Mouse (Mus musculus) left cerebral cortex, postnatal 4 days (tissue): Measurements from ENCODE around the gene Mslnl. TPM values are rescaled to one million over a fixed set of nuclear protein-coding genes. Genes with fewer than 3 reads are reported as not detected.
A peak's percentile ranks its signal among the peaks of the same experiment; 100 is the strongest.

Experiments
- DNase-seq: peaks from one replicate; pipeline ENCODE4 v3.0.0-alpha.2; 2022
- intact Hi-C: fragments of 180-260 bp; cut with DNase I; formaldehyde crosslinking; loops from one replicate; pipeline ENCODE4 v1.15.1; 2025
- microRNA-seq: library from miRNA; unstranded; fragments of <30 nt; microRNA quantifications from one replicate; pipeline ENCODE4 v1.2.0, GENCODE M21; 2022
- total RNA-seq, 2 experiments: library from RNA; stranded (reverse); gene quantifications; 2 replicates each; pipeline ENCODE4 v1.2.3; 2021

The Mslnl gene
- total RNA-seq, 2 experiments from 2014 or later, result not detected

DNA sequence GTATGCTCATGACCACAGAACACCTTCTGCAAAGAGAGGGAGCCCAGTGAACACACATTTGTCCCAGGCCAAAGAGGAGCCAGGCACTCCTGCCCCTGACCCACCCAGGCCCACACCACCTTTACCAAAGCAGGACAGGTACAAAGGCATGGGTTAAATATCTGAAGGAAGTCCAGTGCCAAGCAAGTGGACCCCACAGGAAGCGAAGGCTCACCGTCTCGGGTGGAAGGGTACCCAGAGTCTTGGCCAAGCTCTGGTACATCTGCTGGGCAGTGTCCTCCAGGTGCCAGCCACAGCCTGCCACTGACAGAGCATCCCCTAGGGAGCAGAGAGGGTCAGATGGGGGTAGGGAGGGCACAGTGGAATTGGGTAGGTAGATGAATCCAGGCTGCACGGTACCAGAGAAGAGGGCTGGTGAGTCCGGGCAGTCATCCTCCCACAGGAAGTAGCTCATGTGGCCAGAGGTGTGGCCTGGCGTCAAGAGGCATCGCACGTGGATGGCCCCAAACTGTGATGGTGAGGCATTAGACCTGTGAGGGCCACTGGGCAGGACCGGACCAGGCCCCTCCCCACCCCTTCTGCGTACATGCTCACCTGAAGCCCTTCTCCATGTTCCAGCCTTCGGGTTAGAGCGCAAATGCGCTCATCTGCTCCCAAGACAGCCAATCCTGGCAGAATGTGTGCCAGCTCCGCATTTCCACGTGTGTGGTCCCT lies 48.2 kb downstream of the Mslnl start:
- intact Hi-C loops, result no loop called here

DNA sequence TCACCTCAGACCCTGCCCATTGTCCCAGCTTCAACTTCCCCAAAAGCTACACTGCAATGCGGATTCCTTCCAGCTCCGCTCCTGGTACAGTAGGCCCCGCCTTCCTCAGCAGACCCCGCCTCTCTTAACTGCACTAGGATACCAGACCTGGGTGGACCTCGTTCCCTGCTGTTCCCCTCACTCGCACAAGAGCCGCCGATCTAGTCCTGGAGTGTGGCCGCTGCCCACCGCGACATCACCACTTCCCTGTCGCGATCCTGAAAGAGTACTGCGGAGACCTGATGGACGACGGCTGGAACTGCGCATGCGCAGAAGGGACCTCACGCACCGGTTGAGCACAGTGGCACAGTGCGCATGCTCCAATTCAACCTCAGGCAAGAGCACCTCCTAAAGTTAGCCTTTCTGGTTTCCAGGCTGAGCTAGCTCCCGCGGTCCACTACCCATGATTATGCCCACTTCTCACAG lies 49.5 kb downstream of the Mslnl start, which contains the start of gene Haghl:
Gene Haghl (minus strand): TSS at position 393 of the 465 bp plus-strand sequence.
- intact Hi-C loops, result no loop called here
- DNase-seq, result peak; percentile 98

More for the DNA sequence above, 48.2 kb downstream of the Mslnl start:
- no peak for DNase-seq

DNA sequence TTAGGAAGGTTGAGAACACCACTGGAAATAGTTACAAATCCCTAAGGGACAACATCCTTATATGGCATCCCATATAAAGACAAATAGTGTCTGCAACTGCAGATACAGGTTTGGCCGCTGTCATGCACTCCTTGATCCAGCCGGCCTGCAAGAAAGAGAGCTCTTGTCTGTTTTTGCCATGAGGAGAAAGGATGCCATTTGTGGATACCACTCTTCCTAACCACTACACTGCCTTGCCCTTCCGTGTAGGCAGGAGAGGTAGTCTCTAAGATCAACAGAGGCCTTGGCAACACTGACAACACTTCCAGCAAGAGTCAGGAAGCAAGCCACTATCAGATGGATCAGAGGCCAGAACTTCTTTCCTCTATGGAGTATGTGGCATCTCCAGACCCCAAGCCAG lies 50.4 kb downstream of the Mslnl start, which contains the start of gene Ccdc78:
Gene Ccdc78 (plus strand): TSS at position 301 of the 400 bp plus-strand sequence.
- intact Hi-C loops, result no loop called here
- DNase-seq, result no peak

DNA sequence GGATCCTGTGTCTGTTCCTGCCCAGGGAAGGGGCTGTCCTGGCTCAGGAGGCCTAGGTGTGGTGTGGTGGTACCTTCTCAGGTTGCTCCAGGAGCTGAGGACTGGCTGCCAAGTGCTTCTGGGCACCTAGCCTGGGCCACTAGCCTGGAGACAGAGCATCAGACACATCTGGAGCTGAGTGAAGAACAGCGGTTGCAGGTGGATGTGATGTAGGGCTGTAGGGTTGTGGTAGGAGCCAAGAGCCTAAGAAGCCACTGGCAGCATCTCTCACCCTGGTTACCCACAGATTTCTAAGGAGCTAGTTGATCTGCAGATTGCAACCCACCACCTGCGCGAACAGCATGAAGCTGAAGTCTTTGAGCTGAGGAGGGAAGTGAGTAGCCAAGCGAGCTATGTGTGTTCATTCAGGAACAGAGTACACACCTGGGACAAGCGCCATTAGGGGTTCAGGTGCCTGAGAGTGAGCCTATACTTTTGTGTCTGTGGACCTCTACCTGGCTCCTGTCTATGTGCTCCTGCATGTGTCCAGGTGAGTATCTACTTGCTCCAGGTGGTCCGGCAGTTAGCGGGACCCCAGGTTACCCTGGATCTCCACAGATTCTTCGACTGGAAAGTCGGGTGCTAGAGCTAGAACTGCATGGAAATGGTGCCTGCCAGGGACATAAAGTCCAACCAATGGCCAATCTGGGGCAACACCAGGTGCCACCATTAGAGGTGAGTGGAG lies 51.1 kb downstream of the Mslnl start:
- intact Hi-C loops, result no loop called here
- no peak for DNase-seq

DNA sequence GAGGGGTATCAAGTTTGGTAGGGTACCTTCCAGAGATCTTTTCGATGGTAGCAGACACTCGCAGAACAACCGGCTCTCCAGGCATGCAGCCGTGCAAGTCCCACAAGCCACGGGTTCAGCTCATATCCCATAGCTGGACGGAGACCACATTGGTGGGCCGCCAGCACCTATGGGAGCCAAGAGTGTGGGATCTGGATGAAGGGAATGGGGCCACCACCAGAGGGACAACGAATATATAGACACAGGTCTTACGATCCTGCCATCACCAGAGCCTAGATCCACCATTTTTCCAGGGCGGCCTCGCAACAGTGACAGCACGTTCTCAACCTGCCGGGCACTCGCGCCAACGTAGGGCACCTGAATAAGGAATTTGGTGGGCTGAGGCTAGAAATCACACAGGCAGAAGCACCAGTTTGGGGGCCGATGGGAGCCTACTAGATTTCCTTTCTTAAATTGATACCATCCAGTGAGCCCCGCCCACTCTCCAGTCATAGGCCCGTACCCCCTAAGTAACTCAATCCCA lies 55.5 kb downstream of the Mslnl start:
- intact Hi-C loops, result no loop called here
- no peak for DNase-seq

DNA sequence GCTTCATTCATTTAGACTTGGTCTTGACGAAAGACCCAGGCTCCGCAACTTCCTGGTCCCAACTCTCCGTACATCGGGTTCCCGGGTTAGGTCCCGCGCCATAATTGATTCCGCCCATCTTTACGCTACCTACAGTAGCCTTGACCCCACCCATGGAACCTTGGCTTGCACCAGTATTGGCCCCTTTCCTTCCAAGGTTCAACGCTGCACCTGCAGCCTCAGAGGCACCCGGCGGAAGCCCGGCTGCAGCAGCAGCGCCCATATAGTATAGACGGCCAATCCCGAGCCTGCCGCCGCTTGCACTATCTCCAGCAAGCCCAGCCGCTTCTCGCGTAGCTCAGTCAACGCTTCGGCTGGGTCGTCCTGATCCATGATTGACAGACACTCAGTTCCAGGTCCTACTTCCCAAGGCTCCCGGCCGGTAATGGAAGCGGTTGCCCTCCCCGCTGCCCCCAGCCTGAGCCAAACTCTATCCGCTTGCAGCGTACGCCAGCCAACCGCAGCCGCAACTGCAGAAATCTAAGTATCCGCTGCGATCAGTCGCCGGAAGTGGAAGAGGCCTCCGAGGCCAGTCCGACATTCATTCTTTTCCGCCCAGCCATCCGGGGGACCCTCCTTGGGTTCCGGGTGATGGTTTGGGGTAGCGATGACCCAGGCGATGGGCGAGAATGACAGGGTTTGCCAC lies 56.1 kb downstream of the Mslnl start:
- DNase-seq, result peak; percentile 84
- intact Hi-C loops, result no loop called here

DNA sequence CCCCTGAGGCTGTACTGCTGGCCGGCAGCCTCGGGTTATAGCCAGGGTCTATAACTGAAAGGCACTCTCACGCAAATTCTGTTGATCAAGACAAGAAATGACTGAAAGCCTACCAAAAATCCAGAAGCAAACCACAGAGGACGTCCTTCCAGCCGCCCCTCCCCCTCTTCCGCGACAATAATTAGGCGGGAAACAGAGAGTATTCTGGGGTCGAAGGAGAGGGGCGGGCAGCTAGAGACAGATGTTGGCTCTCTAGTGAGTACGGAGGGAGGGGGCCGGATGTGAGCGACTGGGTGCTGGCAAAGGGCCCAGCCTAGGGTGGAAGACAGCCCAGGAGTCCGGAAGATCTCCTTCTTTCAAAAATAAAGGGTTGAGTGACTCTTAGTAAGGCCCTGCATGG lies 56.8 kb downstream of the Mslnl start, which contains the start of gene Fam173a:
Gene Fam173a (minus strand): TSS at position 287 of the 400 bp plus-strand sequence.
- peak; percentile 79 for DNase-seq
- intact Hi-C loops, result no loop called here

DNA sequence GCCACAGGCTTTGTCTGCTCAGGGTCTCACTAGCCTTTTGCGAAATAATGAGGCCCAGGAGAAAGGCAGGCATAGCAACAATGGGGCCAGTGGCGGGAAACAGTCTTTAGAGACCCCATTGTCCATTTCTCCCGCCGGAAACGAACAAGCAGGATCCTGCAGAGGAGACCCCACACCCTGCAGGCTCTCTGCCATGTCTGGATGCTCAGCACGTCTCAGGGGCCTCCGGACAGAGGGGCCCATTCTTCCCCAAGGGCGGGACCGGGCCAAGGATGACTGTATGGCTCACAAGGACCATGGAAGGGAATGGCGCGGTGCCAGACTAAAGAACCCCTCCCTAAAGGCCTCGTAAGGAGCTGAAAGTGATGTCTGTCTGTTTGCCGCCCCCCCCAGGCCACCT lies 58.4 kb downstream of the Mslnl start:
- intact Hi-C loops, result no loop called here

DNA sequence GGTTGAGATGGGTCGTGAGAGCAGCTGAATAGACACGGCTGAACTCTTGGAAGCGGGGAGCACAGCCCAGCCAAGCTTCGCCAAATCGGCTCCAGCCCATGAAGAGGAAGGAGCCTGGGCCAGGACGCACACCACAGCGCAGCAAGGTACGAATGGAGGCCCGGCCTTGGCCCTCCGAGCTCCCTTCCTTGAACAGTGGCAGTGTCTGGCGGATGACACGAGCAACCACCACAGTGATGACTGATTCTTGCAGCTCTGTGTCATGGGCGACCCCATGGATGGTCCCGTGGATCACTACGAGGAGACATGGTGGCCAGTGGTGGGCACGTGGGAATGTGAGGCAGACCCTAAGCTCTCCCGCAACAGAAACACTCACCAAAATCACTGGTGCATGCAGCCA lies 59.2 kb downstream of the Mslnl start:
- intact Hi-C loops, result loop anchor here (5.0 kb wide), 1 partner anchor 318 kb away; no protein-coding TSS in a partner anchor
- no peak for DNase-seq

More for the DNA sequence above, 58.4 kb downstream of the Mslnl start:
- peak; percentile 44 for DNase-seq

DNA sequence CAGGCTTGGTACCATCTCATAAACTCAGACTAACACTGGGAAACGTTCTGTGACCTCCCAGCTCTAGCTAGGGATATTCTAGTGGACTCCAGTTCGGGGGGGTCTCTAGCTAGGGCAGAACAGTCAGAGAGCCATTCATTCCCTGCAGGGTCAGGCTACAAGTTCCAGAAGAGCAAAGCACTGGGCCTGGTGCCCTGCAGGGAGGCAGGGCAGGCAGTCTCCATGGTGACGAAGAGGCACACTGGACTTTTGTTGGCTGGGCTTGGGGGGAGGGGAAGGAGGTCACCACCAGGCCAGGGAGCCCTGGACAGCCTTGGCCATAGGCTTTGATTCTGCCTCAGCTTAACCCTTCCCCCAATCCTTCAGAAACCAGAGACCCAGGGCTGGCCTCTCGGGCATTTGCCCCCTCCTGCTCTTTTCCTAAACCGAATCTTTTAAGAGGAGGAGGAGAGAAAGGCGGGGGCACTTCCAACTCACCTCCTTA lies 59.8 kb downstream of the Mslnl start, which contains the start of gene AC134908.4:
Gene AC134908.4 (minus strand): TSS at position 51 of the 484 bp plus-strand sequence.
- DNase-seq, result peak; percentile 60
- intact Hi-C loops, result loop anchor here (5.0 kb wide), 1 partner anchor 318 kb away; no protein-coding TSS in a partner anchor

DNA sequence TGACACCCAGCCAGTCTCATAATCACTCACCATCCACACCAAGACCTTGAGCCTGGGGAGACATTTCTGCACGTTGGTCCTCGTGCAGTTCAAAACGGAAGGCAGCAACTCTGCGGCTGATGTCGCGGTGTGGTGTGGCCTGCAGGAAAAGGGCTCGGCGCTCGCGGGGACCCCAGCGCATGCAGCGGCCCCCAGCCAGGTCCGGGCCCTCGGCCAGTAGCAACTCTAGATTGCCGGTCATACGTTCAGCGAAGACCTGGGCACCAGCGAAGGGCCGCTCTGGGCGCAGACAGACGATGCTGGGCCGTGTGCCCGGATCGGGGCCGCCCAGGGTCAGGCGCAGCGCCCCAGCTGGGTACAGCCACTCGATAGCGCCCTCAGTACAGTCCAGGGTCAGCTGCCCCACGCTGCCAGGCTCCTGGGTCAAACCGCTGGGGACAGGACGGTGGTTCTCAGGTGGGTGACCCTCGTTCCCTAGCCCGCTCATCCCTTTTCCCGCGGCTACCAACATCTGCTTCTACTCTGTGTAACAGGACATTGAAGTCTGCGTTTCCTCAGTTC lies 60.4 kb downstream of the Mslnl start:
- intact Hi-C loops, result loop anchor here (5.0 kb wide), 1 partner anchor 319 kb away; no protein-coding TSS in a partner anchor
- DNase-seq, result peak; percentile 41

DNA sequence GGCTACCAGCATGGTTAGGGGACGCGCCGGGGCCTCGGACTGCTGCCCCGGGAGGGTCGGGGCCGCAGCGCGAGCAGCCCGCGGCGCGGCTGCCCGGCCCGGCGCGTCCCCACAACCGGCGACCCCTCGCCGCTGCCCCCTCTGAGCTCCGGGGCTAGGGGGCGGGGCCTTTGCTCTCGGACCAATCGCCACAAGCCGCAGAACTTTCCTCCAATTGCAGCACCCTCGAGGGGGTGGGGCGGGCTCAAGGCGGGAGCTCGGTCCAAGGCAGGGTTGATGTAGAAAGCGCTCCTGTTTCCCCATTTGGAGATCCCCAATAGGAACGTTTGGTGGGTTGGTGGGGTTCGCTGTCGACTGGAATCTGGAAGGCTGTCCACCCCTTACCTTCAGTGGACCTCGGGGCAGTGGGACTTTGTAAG lies 61.1 kb downstream of the Mslnl start, which contains the start of gene Metrn:
Gene Metrn (minus strand): TSS at position 186 of the 419 bp plus-strand sequence.
- DNase-seq, result peak; percentile 91
- intact Hi-C loops, result loop anchor here (5.0 kb wide), 1 partner anchor 320 kb away; no protein-coding TSS in a partner anchor

Small RNA genes lying within 50 kb of the gene (microRNA-seq; reads per million reads assigned to microRNA genes)
- gene Gm25083, result not detected
- gene Mir6966, result 2.4 reads per million

Other genes with a start within 250 kb of the Mslnl start
- under 1 TPM; 0.58 to 0.72 TPM for gene Sstr5, start 238.8 kb upstream of the Mslnl start, total RNA-seq
- gene Sox8, start 165.4 kb upstream of the Mslnl start, total RNA-seq, result 10 to 100 TPM; 29.9 to 38.1 TPM
- gene Lmf1, start 157.0 kb upstream of the Mslnl start, total RNA-seq, result 10 to 100 TPM; 19.4 to 21.5 TPM
- 10 to 100 TPM in 1 of 2 experiments, 1 to 10 TPM in 1; 9.9 to 16.3 TPM for gene Gng13, start 18.9 kb upstream of the Mslnl start, total RNA-seq
- gene Chtf18, start 8.6 kb upstream of the Mslnl start, total RNA-seq, result 1 to 10 TPM; 4.3 to 5.8 TPM
- 10 to 100 TPM; 21.1 to 25.4 TPM for gene Rpusd1, start 8.4 kb upstream of the Mslnl start, total RNA-seq
- 1 to 10 TPM; 3.0 to 3.9 TPM for gene Msln, start 18.3 kb downstream of the Mslnl start, total RNA-seq
- gene Narfl, start 37.7 kb downstream of the Mslnl start, total RNA-seq, result 10 to 100 TPM; 24.1 to 25.1 TPM
- gene Haghl, start 49.6 kb downstream of the Mslnl start, total RNA-seq, result 10 to 100 TPM; 82.0 to 98.4 TPM
- gene Ccdc78, start 50.5 kb downstream of the Mslnl start, total RNA-seq, result not detected
- 10 to 100 TPM; 50.6 to 61.1 TPM for gene Fam173a, start 56.9 kb downstream of the Mslnl start, total RNA-seq
- gene AC134908.4, start 59.6 kb downstream of the Mslnl start, total RNA-seq, result not detected
- 10 to 100 TPM; 45.8 to 56.7 TPM for gene Metrn, start 61.1 kb downstream of the Mslnl start, total RNA-seq
- gene Fbxl16, start 73.0 kb downstream of the Mslnl start, total RNA-seq, result 100 to 1,000 TPM; 130 to 132 TPM
- gene Wdr24, start 87.6 kb downstream of the Mslnl start, total RNA-seq, result 10 to 100 TPM; 25.2 to 26.5 TPM
- 10 to 100 TPM; 54.8 to 55.1 TPM for gene Jmjd8, start 92.8 kb downstream of the Mslnl start, total RNA-seq
- gene Stub1, start 97.4 kb downstream of the Mslnl start, total RNA-seq, result 100 to 1,000 TPM; 162 to 171 TPM
- gene Rhbdl1, start 101.3 kb downstream of the Mslnl start, total RNA-seq, result 10 to 100 TPM; 58.5 to 61.5 TPM
- 10 to 100 TPM; 22.7 to 26.6 TPM for gene Gm20683, start 105.7 kb downstream of the Mslnl start, total RNA-seq
- 10 to 100 TPM; 58.5 to 65.2 TPM for gene Rhot2, start 108.8 kb downstream of the Mslnl start, total RNA-seq
- 10 to 100 TPM; 37.4 to 39.4 TPM for gene Wdr90, start 125.5 kb downstream of the Mslnl start, total RNA-seq
- gene Mcrip2, start 132.7 kb downstream of the Mslnl start, total RNA-seq, result 10 to 100 TPM; 16.7 to 18.3 TPM
- 10 to 100 TPM; 24.1 to 25.8 TPM for gene Mettl26, start 139.0 kb downstream of the Mslnl start, total RNA-seq
- gene Wfikkn1, start 144.8 kb downstream of the Mslnl start, total RNA-seq, result 1 to 10 TPM; 1.3 to 2.2 TPM
- 10 to 100 TPM; 47.0 to 47.2 TPM for gene Rab40c, start 183.7 kb downstream of the Mslnl start, total RNA-seq
- gene Pigq, start 208.9 kb downstream of the Mslnl start, total RNA-seq, result 100 to 1,000 TPM in 1 of 2 experiments, 10 to 100 TPM in 1; 87.1 to 104 TPM
- not detected for gene Nhlrc4, start 208.9 kb downstream of the Mslnl start, total RNA-seq
- not detected for gene A930017K11Rik, start 216.5 kb downstream of the Mslnl start, total RNA-seq
- gene Capn15, start 249.8 kb downstream of the Mslnl start, total RNA-seq, result 10 to 100 TPM; 42.2 to 45.9 TPM